Mouse (Mus musculus): ENCODE data around the gene Lrrc49.

The Lrrc49 gene

DNA sequence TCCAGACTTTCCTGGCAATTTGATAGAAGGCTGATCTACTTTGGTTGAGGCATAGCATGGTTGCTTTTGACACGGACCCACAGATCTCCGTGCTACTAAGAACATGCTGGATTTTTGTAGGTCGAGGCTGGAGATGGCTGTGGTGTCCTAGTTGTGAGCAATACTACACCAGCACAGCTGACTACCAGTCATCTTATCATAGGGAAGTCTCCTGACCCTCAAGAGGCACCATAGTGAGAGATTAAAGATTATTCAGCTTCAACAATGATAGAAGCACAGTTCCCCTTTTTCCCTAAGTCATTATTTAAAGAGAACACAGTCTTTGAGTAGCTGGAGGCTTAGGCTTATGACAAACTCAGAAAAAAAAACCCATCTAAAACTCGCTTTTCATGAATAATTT is 87.7 kb downstream of the Lrrc49 start:
- no peak for DNase-seq (ENCODE audit: extremely low read depth, insufficient read length, low spot score)

DNA sequence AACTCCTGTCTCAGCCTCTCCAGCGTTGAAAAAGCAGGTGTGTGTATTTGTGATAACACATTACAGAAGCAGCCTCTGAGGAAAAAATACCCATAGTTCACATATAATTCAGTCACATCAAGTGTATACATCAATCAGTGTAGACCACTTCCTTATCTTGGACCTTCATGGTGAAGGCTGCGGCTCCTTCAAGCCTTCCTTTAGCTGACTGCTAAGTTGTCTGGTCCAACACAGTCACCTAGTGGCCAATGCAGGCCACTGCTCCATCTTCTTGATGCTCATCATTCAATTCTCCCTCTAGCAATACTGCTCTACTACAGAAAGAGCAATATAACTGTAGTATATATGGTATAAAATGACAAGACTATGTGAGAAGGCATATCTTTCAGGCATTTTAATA is 88.5 kb downstream of the Lrrc49 start:
- no peak for DNase-seq (ENCODE audit: extremely low read depth, insufficient read length, low spot score)

DNA sequence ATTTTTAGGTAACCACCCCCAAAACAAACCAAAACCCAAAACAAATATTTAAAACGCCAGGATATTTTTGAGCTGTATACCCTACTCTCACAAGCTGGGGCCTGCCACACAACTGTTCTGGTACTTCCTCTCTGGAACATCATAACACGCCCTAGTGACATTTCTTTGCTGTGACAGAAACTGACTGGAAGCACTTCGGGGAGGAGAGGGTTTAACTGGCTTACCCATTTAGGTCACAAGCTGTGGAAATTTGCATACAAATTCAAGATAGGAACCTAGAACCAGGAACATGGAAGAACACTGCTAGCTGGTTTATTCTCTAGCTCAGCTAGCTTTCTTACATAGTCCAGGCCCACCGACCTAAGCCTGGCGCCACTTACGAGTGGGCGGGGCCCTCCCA is 92.6 kb downstream of the Lrrc49 start:
- no peak for DNase-seq (ENCODE audit: extremely low read depth, insufficient read length, low spot score)

DNA sequence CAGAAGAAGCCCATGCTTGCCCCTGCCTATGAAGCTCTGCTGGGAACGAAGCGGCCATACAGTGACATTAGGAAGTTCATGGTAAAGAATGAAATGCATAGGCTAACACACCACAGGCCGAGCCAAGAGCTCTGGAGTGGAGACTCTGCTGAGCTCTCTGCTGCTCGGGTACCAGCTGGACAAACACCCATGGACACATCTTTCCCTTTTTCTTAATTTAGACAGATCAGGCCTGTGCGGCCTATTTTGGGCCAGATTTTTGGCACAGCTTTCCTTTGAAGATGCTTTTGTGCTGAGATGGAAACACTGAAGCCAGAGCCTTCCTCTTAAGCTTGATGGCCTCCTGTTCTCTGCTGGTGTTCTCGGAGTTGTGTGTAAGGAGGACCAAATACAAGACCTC is 95.0 kb downstream of the Lrrc49 start:
- DNase-seq (ENCODE audit: extremely low read depth, insufficient read length, low spot score), result no peak

DNA sequence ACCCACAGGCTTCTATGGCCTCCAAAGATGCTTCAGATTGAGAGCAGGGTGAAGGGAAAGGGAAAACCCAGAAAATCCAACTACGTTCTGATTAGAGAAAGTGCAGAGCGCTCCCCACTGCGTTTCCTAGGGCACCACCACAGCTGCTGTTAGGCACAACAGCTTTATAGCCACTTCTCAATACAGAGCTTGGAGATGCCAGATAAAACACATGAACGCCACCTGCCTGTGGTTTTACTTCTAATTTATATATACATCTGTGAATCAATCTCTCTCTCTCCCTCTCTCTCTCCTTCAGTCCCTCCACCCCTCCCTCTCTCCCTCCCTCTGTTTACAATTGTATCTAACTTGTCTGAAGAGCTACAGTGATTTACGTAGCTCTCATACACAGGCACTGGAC is 95.6 kb downstream of the Lrrc49 start:
- no peak for DNase-seq (ENCODE audit: extremely low read depth, insufficient read length, low spot score)

DNA sequence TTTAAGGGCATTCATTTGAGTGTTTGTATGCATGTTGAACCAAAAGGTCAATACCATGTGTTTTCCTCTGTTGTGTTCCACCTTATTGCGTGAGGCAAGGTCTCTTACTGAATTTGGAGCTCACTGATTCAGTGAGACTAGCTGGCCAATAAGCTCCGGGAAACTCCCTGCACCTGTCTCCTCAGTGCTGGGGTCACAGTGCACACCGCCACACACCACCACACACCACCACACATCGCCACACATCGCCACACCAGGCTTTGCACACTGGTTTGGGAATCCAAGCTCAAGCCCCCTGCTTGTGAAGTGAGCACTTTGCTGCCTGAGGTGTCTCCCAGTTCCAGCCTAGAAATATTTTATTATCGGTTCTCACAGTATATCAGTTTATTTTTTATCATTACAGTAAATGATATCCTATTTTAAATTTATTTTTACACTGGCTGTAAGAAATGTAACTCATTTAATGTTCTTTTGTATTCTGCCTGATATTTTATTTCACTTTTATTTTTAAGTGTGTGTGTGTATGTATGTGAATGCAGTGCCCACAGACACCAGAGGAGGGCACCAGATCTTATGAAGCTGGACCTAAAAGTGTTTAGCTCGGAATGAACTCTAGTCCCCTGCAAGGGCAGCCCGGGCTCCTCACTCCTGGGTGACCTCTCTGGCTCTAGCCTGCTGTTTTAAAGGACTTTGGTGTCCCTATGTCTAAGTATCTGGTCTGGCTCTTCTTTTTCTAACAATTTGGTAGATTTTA is 96.9 kb downstream of the Lrrc49 start:
- no peak for DNase-seq (ENCODE audit: extremely low read depth, insufficient read length, low spot score)

DNA sequence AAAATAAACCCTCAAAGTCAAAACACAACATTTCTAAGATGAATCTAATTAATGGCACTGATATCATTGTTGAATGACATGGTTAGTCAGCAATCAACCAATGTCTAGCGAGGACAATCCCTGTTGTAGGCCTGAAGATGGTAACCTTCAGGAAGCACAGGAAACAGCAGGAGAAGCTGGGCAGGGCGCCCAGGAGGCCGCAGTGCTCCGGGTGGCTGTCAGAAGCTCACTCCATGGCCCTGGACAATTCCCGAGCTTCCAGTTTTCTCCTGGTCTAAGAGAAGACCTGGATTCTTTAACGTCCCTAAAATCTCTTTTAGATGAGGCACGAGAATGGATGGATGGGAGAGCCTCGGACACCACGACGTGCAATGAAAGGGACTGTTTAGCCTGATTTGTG is 99.0 kb downstream of the Lrrc49 start:
- DNase-seq (ENCODE audit: extremely low read depth, insufficient read length, low spot score), result no peak

DNA sequence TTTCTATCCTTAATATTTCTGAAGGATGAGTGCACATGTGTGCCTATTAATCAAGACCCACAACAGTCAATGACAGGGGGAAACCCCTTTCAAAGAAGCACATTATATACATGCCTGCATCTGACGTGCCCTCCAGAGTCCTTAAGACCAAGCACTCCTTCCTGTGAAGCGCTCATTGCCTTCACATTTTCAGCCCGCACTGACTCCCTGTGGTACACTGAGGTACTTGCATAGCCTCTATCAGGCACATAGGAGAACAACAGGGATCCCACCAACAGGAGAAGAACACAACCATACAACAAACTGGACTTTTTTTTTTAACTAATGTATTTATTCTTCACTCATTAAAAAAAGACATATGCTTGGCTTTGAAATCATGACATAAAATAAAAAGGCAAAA is 101.0 kb downstream of the Lrrc49 start:
- DNase-seq (ENCODE audit: extremely low read depth, insufficient read length, low spot score), result no peak

DNA sequence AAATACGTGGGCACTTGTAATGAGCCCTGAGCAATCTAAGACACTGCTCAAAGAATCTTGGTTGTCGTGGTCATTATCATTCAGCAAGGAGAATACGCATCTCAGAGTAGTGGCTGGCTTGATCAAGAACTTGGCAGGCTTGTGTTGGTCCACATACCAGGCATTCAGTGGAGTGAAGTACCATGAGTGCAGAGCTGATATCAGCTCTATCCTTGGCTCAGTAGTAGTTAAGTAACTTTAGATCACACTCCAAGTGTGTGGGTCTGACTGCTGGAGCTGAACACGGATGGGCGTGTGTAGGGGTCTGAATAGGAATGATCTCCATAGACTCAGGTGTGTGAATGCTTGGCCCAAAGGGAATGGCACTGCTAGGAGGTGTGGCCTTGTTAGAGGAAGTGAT is 102.8 kb downstream of the Lrrc49 start:
- DNase-seq (ENCODE audit: extremely low read depth, insufficient read length, low spot score), result no peak

DNA sequence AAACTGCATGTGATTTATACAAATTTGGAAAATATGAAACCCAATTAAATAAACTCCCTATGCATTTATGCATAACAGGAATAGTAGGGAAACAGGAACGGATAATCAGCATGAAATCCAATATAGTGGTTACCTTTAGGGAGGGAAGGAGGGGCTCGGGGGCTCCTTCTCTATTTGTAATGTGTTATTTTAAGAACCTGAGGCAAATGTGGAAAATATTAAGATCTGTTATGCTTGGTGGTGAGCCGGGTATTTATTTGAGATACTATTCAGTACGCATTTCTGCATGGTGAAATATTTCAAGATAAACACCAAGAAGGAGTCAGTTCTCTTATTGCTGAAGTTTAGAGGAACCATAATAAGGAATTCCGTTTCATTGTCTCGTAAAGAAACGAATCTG is 105.4 kb downstream of the Lrrc49 start:
- DNase-seq (ENCODE audit: extremely low read depth, insufficient read length, low spot score), result no peak

DNA sequence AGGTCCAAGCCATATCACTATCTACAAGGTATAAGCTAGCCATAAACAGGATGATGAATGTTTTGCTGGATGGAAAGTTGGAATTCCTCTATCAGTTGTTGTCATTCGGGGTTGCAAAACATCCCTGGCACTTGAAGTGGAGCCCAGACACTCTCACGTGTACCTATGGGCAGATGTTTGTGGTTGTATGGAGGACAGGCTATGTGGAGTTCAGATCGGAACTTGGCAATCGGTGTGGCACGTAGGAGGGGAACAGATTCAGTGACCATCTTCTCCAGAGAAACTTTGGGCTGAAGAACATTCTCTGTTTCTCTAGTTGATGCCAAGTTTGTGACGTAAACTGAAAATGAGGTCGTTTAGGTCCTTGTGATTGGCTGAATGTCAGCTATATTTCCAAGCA is 114.9 kb downstream of the Lrrc49 start:
- DNase-seq (ENCODE audit: extremely low read depth, insufficient read length, low spot score), result no peak

DNA sequence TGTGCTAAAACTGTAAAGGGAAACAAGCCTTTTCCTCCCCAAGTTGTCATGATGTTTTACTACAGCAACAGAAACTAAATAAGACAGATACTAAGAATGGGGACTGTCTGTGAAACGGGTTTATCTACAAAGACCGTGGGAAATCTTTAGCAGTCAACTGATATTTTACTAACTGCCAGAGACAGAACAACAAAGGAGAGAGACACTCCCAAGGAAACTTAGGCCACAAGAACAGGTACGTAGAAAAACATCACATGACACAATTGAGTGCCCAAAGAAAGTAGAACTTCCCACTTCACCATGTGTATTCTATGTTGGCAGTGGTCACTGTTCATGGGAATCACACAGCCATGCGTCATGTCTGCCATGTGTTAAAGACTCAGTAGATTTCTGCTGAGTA is 116.2 kb downstream of the Lrrc49 start:
- DNase-seq (ENCODE audit: extremely low read depth, insufficient read length, low spot score), result no peak

DNA sequence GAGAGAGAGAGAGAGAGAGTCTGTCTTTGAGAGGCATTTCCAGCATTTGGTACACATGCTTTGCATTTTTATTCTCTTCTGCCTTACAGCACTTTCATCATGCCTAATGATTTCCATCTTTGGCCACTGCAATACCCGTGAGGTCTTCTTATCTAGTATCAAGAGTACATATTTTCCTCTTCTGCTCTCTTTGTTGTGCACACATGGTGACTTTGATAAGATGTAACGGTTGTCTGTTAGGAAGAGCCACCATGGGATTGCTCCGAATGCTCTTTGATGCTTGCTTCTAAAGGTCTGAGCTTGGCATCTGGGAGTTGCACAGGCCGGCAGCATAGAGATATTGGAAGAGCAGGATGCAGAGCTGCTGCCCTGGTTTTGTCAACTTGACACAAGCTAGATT is 116.9 kb downstream of the Lrrc49 start:
- no peak for DNase-seq (ENCODE audit: extremely low read depth, insufficient read length, low spot score)

DNA sequence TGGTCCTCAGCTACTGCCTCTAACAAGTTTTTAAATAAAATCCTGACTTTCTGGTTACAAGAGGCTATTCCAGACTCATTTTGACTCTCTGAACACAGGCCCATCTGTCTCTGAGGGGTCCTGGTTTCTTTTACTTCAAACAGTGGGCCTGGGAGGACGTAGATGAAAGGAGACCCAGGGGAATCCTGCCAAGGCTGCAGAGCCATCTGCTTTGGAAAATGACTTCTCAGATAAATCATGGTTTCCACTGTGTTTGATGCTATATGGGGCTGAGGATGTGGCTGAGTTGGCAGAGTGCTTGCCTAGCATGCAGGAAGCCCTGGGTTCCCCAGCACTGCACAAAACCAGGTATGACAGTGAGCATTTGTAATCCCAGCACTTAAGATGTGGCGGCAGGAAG is 118.6 kb downstream of the Lrrc49 start:
- no peak for DNase-seq (ENCODE audit: extremely low read depth, insufficient read length, low spot score)

DNA sequence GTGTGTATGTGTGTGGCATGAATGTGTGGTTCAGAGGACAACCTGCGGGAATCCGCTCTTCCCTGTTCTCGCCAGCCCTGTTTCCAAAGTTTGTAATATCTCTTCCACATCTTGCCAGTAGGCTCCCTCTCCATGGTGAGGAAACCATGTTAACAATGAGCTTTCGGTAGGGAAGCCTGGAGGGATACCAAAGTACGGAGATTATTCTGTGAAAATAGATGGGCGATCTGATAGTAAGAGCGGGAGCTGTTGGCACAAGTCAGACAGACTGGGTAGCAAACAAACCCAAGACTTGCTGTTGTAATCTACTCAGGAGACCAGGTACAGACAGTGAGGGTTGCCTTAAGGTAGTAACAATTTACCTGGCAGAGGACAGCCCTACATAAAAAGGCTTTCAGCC is 124.1 kb downstream of the Lrrc49 start:
- DNase-seq (ENCODE audit: extremely low read depth, insufficient read length, low spot score), result no peak

DNA sequence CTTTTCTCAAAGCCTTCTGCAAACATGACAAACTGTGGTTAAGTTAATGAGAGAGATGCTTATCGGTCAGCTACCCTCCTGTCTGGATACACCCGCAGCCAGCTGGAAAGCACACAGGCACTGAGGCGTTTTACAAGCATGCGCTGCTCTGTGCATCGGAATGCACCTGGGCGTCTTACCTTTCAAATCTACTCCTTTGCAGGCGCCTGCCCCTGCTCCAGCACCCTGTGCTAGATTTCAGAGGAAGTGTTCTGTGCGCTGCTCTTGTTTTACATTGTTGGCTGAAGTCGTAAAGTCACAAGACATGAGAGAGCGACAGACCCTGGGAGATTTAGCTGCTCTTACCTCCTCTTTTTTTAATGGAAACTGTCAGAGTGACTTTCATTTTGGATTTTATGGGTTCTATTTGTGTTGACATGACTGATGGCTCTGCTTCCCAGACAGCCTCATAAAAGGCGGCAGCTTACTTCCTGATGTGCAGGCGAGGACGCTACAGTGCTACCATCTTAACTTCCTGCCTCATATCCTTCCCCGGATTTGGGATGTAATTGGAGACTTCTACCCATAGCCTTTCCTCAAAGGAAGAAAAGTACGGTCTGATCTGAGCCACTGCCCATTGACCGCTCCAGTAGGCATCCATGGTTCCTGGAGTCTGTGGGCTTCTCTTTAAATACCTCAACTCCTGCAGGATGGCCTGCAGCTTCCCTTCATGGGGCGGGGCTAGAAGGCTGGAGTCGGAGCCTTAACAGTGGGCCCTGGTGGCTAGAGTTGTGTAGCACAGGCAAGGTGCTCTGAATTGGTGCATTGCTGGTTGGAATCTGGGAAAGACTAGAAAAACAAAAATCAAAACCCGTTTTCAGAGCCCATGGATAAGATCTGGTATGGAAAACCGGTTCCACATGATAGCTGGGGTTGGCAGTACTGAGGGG is 125.3 kb downstream of the Lrrc49 start:
- no peak for DNase-seq (ENCODE audit: extremely low read depth, insufficient read length, low spot score)

DNA sequence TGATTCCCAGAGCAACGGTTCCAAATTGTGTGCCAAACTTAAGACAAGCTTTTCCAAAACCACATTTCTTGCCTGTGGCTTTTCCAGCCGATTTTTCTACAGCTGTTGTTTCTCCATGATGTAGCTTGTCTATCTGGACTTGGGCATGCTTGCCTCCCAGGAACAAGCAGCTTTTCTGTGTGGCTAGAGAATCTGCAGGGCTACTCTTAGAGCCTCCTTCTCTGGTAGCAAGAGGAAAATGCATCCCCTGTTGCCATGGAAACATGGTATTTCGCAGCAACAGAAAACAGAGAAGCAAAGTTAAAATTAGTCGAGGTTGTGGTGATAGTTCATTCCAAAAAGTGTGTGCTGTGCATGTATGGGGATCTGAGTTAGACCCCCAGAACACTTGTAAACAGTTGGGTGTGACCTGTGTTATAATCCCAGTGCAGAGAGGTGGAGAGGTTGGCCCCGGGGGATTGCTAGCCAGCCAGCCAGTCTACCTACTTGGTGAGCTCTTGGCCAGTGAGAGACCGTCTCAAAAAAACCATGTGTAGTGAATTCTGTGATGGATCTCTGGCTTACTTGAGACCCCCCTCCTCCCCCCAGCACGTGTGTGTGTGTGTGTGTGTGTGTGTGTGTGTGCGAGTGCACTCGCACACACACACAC is 126.2 kb downstream of the Lrrc49 start:
- no peak for DNase-seq (ENCODE audit: extremely low read depth, insufficient read length, low spot score)

DNA sequence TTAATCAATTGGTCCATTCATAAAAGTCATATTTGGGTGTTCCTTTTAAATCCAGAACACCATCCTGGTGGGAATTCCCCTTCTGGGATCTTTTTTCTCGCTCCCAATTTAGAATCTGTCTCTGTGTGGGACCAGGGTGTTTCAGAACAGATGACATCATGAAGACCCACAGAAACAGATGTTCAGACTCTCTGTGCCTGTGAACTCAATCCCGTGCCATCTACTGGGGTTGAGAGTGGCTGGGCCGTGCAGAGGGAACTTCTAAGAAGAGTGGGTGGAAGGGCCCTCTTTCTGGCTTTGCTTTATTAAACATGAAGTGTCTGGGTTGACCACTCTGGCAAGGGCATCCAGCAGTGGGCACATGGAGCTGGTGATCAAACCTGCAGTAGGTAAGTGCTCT is 129.5 kb downstream of the Lrrc49 start:
- DNase-seq (ENCODE audit: extremely low read depth, insufficient read length, low spot score), result no peak

DNA sequence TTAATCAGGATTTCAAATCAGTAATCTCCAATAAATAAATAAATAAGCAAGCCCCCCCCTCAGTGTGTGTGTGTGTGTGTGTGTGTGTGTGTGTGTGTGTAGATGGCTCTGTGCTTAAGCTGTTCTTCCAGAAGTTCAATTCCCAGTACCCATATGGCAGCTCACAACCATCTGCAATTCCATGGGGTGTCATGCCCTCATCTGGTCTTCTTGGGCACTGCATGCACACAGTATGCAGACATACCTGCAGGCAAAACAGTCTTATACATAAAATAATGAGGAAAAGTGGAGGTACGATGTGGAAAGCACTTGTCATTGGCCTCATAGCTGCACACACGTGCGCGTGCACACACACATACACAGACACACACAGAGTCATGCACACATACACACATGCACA is 136.7 kb downstream of the Lrrc49 start:
- no peak for DNase-seq (ENCODE audit: extremely low read depth, insufficient read length, low spot score)

DNA sequence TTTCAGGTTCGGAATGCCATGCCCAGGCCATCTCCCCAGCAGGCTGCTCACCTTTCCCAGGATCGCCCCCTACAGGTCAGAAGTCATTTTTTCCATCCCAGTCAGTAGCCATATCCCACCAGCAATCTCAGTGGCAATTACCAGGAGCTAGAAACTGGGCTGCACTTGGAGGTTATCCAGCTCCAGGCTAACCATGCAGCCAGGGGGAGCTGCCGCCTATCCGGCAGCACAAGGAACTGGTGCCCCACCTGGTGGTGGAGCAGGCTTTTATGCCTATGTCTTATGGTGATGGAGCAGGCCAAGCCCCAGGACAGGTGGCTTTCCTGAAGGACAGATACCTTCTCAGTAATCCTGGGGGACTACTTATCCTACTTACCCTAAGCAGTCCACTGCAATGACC is 139.8 kb downstream of the Lrrc49 start:
- peak; percentile 52 for DNase-seq (ENCODE audit: extremely low read depth, insufficient read length, low spot score)

DNA sequence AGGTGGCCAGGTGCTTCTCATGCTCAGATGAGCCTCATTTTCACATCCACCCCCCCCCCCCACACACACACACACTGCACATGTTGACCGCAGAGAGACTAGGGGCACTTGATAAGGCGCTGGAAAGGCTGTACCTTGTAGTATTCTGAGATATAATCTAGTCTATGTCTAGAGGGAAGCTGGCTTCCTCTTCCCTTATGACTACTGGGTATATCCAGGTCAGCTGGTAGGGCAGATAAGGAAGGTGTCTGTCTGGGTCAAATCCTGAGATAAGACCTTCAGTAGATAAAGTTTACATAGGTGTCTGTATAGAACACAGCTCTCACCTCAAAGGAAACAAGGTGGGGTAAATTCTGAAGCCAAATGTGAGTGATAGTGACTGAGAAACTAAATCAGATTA is 141.8 kb downstream of the Lrrc49 start:
- no peak for DNase-seq (ENCODE audit: extremely low read depth, insufficient read length, low spot score)
